Mouse (Mus musculus): ENCODE measurements around the gene Ugt1a6a.
A peak's percentile ranks its signal among the peaks of the same experiment; 100 is the strongest.

Ugt1a6a gene

GRCm38 (mm10) chr1:88229566-88229965, 95.0 kb downstream of the Ugt1a6a start:
- DNase-seq (ENCODE audit: low spot score in 2 of 2) = no peak

GRCm38 (mm10) chr1:88229986-88230385, 95.4 kb downstream of the Ugt1a6a start:
- DNase-seq (ENCODE audit: low spot score in 2 of 2) = no peak

GRCm38 (mm10) chr1:88230421-88230820, 95.8 kb downstream of the Ugt1a6a start:
- no peak for DNase-seq (ENCODE audit: low spot score in 2 of 2)

- no peak for DNase-seq (ENCODE audit: low spot score in 2 of 2)
These were observed 96.6 kb downstream of the Ugt1a6a start for GRCm38 (mm10) chr1:88230981-88231802.

GRCm38 (mm10) chr1:88231803-88232499, 97.3 kb downstream of the Ugt1a6a start:
- DNase-seq (ENCODE audit: low spot score in 2 of 2) = no peak

GRCm38 (mm10) chr1:88232664-88233380, 98.2 kb downstream of the Ugt1a6a start:
- DNase-seq (ENCODE audit: low spot score in 2 of 2) = no peak

- peak in 1 of 2 experiments; percentile 8 for DNase-seq (ENCODE audit: low spot score in 2 of 2)
These were observed 99.0 kb downstream of the Ugt1a6a start for GRCm38 (mm10) chr1:88233421-88234247.

GRCm38 (mm10) chr1:88234248-88234610, 99.6 kb downstream of the Ugt1a6a start:
- no peak for DNase-seq (ENCODE audit: low spot score in 2 of 2)

- no peak for DNase-seq (ENCODE audit: low spot score in 2 of 2)
These were observed 100.0 kb downstream of the Ugt1a6a start for GRCm38 (mm10) chr1:88234646-88235045.

GRCm38 (mm10) chr1:88235046-88235893, 100.7 kb downstream of the Ugt1a6a start:
- DNase-seq (ENCODE audit: low spot score in 2 of 2) = no peak

GRCm38 (mm10) chr1:88235894-88236415, 101.3 kb downstream of the Ugt1a6a start:
- no peak for DNase-seq (ENCODE audit: low spot score in 2 of 2)

GRCm38 (mm10) chr1:88237311-88237710, 102.7 kb downstream of the Ugt1a6a start:
- DNase-seq (ENCODE audit: low spot score in 2 of 2) = no peak

- no peak for DNase-seq (ENCODE audit: low spot score in 2 of 2)
These were observed 104.2 kb downstream of the Ugt1a6a start for GRCm38 (mm10) chr1:88238771-88239170.

GRCm38 (mm10) chr1:88240072-88240471, 105.5 kb downstream of the Ugt1a6a start:
- DNase-seq (ENCODE audit: low spot score in 2 of 2) = no peak

GRCm38 (mm10) chr1:88240579-88240978, 106.0 kb downstream of the Ugt1a6a start:
- DNase-seq (ENCODE audit: low spot score in 2 of 2) = no peak

- no peak for DNase-seq (ENCODE audit: low spot score in 2 of 2)
These were observed 109.3 kb downstream of the Ugt1a6a start for GRCm38 (mm10) chr1:88243861-88244260.

GRCm38 (mm10) chr1:88245881-88246280, 111.3 kb downstream of the Ugt1a6a start:
- DNase-seq (ENCODE audit: low spot score in 2 of 2) = no peak

- DNase-seq (ENCODE audit: low spot score in 2 of 2) = no peak
These were observed 111.8 kb downstream of the Ugt1a6a start for GRCm38 (mm10) chr1:88246386-88246785.

- DNase-seq (ENCODE audit: low spot score in 2 of 2) = no peak
These were observed 113.1 kb downstream of the Ugt1a6a start for GRCm38 (mm10) chr1:88247660-88248059.

- no peak for DNase-seq (ENCODE audit: low spot score in 2 of 2)
These were observed 114.0 kb downstream of the Ugt1a6a start for GRCm38 (mm10) chr1:88248658-88249057.
